Comparison of ENCODE assay signal across 25 mouse cellular contexts in genomic region chr8:88561402-88561801, GRCm38 (mm10). TPM values are rescaled to one million over a fixed set of nuclear protein-coding genes. Genes with fewer than 3 reads are reported as not detected.
A peak's percentile ranks its signal among the peaks of the same experiment; 100 is the strongest.
DNase-seq lines count a peak whose midpoint lies in the region; ATAC-seq and TF ChIP-seq lines count a peak whose summit lies in the region.
"Had no signal": no experiment of that assay in that cellular context is flagged by ENCODE, and none has a peak within 500 bp of the region (broad histone marks: within the 10 kb centered on the region; RNA-seq: fewer than 3 reads in every experiment).

No protein-coding gene starts in this region.

- DNase-seq in heart, adult 11 months = peak; percentile 85
- DNase-seq in heart, postnatal 25 days (ENCODE audit: low spot score) = no peak
- no peak for DNase-seq in stomach, postnatal 0 days (ENCODE audit: low spot score)
- DNase-seq: adrenal gland, adult 2 months; adrenal gland, postnatal 10 days; adrenal gland, postnatal 25 days; cerebellum, adult 11 months; cerebellum, adult 18-20 months; cerebellum, adult 8-10 months; cerebellum, adult 9-11 months; cerebellum, postnatal 14 days; cerebellum, postnatal 36 days; embryo, embryonic 11 days had no signal

- no peak for TF ChIP-seq CTCF in stomach, postnatal 0 days (IDR thresholded peaks at IDR 0.05; ENCODE audit: low read depth)

- H3K4me2 ChIP-seq in intestine, embryonic 16.5 days (ENCODE audit: low read depth, low read length) = no peak overlapping the region
- no peak overlapping the region for H3K4me2 ChIP-seq in intestine, embryonic 15.5 days (replicated peaks)
- H3K4me2 ChIP-seq in stomach, embryonic 15.5 days = no peak overlapping the region
- no peak overlapping the region for H3K4me2 ChIP-seq in stomach, postnatal 0 days (replicated peaks; ENCODE audit: low read depth)
- H3K4me2 ChIP-seq: embryonic facial prominence, embryonic 13.5 days; embryonic facial prominence, embryonic 15.5 days; forebrain, embryonic 12.5 days had no signal

- no peak overlapping the region for H3K4me3 ChIP-seq in intestine, embryonic 16.5 days (ENCODE audit: low read length)
- H3K4me3 ChIP-seq in intestine, embryonic 15.5 days (replicated peaks) = no peak overlapping the region
- no peak overlapping the region for H3K4me3 ChIP-seq in stomach, embryonic 15.5 days (replicated peaks)
- H3K4me3 ChIP-seq in stomach, postnatal 0 days (ENCODE audit: low read depth, low read length) = no peak overlapping the region
- H3K4me3 ChIP-seq: embryonic facial prominence, embryonic 13.5 days; embryonic facial prominence, embryonic 15.5 days; erythroblast, embryonic 14.5 days; forebrain, embryonic 12.5 days had no signal

- no peaks in the 10 kb centered on the region for H3K9me3 ChIP-seq in intestine, embryonic 16.5 days (ENCODE audit: control insufficient read depth, low read length)
- no peaks in the 10 kb centered on the region for H3K9me3 ChIP-seq in intestine, embryonic 15.5 days
- H3K9me3 ChIP-seq in stomach, embryonic 15.5 days = no peaks in the 10 kb centered on the region
- no peaks in the 10 kb centered on the region for H3K9me3 ChIP-seq in stomach, postnatal 0 days (ENCODE audit: control insufficient read depth, low read length)
- H3K9me3 ChIP-seq: embryonic facial prominence, embryonic 13.5 days; embryonic facial prominence, embryonic 15.5 days; forebrain, embryonic 12.5 days had no signal

- 0 out of 2 replicates have a peak overlapping the region, but pooled peaks have one; percentile 34 for H3K27ac ChIP-seq in intestine, embryonic 16.5 days (ENCODE audit: low read length)
- no peak overlapping the region for H3K27ac ChIP-seq in intestine, embryonic 15.5 days
- 0 out of 2 replicates have a peak overlapping the region, but pooled peaks have one; percentile 11 for H3K27ac ChIP-seq in stomach, embryonic 15.5 days
- no peak overlapping the region for H3K27ac ChIP-seq in stomach, postnatal 0 days (replicated peaks)
- H3K27ac ChIP-seq: embryonic facial prominence, embryonic 13.5 days; embryonic facial prominence, embryonic 15.5 days; forebrain, embryonic 12.5 days had no signal

- intact Hi-C loops in heart, postnatal 25 days (cut with DNase I) = no loop called here

- WGBS in intestine, embryonic 16.5 days = 65% methylated on average over 3 of the region's 3 CpGs
- 56% methylated on average over 3 of the region's 3 CpGs for WGBS in intestine, embryonic 15.5 days
- WGBS in stomach, embryonic 15.5 days = 62% methylated on average over 3 of the region's 3 CpGs
- 54% methylated on average over 3 of the region's 3 CpGs for WGBS in stomach, postnatal 0 days

- no peaks in the 10 kb centered on the region for H3K36me3 ChIP-seq in intestine, embryonic 16.5 days (ENCODE audit: control insufficient read depth, insufficient read depth, low read length)
- H3K36me3 ChIP-seq in intestine, embryonic 15.5 days = no peaks in the 10 kb centered on the region
- no peaks in the 10 kb centered on the region for H3K36me3 ChIP-seq in stomach, embryonic 15.5 days
- H3K36me3 ChIP-seq in stomach, postnatal 0 days (ENCODE audit: control insufficient read depth, insufficient read depth, low read length) = no peaks in the 10 kb centered on the region
- H3K36me3 ChIP-seq: embryonic facial prominence, embryonic 15.5 days; forebrain, embryonic 12.5 days had no signal

- no peak overlapping the region for H3K9ac ChIP-seq in intestine, embryonic 16.5 days (ENCODE audit: low read depth, low read length)
- no peak overlapping the region for H3K9ac ChIP-seq in intestine, embryonic 15.5 days
- H3K9ac ChIP-seq in stomach, embryonic 15.5 days = no peak overlapping the region
- no peak overlapping the region for H3K9ac ChIP-seq in stomach, postnatal 0 days (ENCODE audit: low read length)
- H3K9ac ChIP-seq: embryonic facial prominence, embryonic 13.5 days; embryonic facial prominence, embryonic 15.5 days; forebrain, embryonic 12.5 days had no signal

- no peak for ATAC-seq in intestine, embryonic 16.5 days
- no peak for ATAC-seq in intestine, embryonic 15.5 days
- ATAC-seq in stomach, embryonic 15.5 days (ENCODE audit: insufficient read depth, low FRiP score, low read depth) = no peak
- no peak for ATAC-seq in stomach, postnatal 0 days (ENCODE audit: low FRiP score, low TSS enrichment)
- ATAC-seq: forebrain, embryonic 14.5 days; forebrain, embryonic 16.5 days had no signal

- peaks cover 20% of the 10 kb centered on the region for H3K4me1 ChIP-seq in intestine, embryonic 16.5 days (ENCODE audit: control insufficient read depth, insufficient read depth, low read length)
- peaks cover 16% of the 10 kb centered on the region for H3K4me1 ChIP-seq in intestine, embryonic 15.5 days (replicated peaks)
- H3K4me1 ChIP-seq in stomach, embryonic 15.5 days = peaks cover 6% of the 10 kb centered on the region
- H3K4me1 ChIP-seq in stomach, postnatal 0 days (replicated peaks; ENCODE audit: control insufficient read depth, insufficient read depth) = no peaks in the 10 kb centered on the region; the same call in 1 of the 2 replicates

- TF ChIP-seq EP300 in stomach, postnatal 0 days (optimal IDR thresholded peaks at IDR 0.05) = no peak

- H3K27me3 ChIP-seq in intestine, embryonic 16.5 days (replicated peaks; ENCODE audit: control insufficient read depth, insufficient read depth, low read length) = no peaks in the 10 kb centered on the region
- H3K27me3 ChIP-seq in intestine, embryonic 15.5 days (replicated peaks) = no peaks in the 10 kb centered on the region
- H3K27me3 ChIP-seq in stomach, embryonic 15.5 days (replicated peaks) = no peaks in the 10 kb centered on the region
- no peaks in the 10 kb centered on the region for H3K27me3 ChIP-seq in stomach, postnatal 0 days (ENCODE audit: control insufficient read depth, insufficient read depth, low read length)
- H3K27me3 ChIP-seq: embryonic facial prominence, embryonic 13.5 days; embryonic facial prominence, embryonic 15.5 days; forebrain, embryonic 12.5 days had no signal

RNA-seq across cellular contexts. Expression of gene Nkd1, which starts 40.2 kb away (rescaled TPM):
- total RNA-seq in heart, postnatal 25 days (2021) = 1 to 10 TPM; 2.9 to 3.9 TPM
- polyA plus RNA-seq in intestine, embryonic 16.5 days (2015; fragmentation: Nextera tagmentation; extraction: Ambion mirVana) = 27.8 and 28.4 TPM in 2 replicates
- 33.1 and 34.9 TPM in 2 replicates for polyA plus RNA-seq in intestine, embryonic 15.5 days (2015; fragmentation: Nextera tagmentation; extraction: Ambion mirVana)
- polyA plus RNA-seq in stomach, embryonic 15.5 days (2015; fragmentation: Nextera tagmentation; extraction: Ambion mirVana) = 40.4 and 42.0 TPM in 2 replicates
- polyA plus RNA-seq in stomach, postnatal 0 days (2015; fragmentation: Nextera tagmentation; extraction: Ambion mirVana) = 57.4 and 58.8 TPM in 2 replicates
- total RNA-seq: common myeloid progenitor, adult 5-6 weeks; MEL had no signal
- polyA plus RNA-seq: C2C12; erythroblast, embryonic 14.5 days had no signal

Comparison
In these comparisons a context has a peak if more than half of its experiments do, and no peak if none do; other contexts are left out.
1. H3K27ac ChIP-seq: peak in intestine, embryonic 16.5 days (single experiment) and stomach, embryonic 15.5 days (single experiment); none in intestine, embryonic 15.5 days (single experiment) and stomach, postnatal 0 days (single experiment).